Mouse (Mus musculus) forebrain, postnatal 0 days (tissue): Measurements from ENCODE around the gene Nmur2. TPM values are rescaled to one million over a fixed set of nuclear protein-coding genes. Genes with fewer than 3 reads are reported as not detected.

Source experiments
- ATAC-seq: fragments of 200-750 bp; cut with Nextera tagmentation; 2 replicates; pipeline ENCODE4 v1.8.0; 2017; ENCODE audit warnings: mild to moderate bottlenecking, moderate library complexity
- DNase-seq: peaks from one replicate; pipeline ENCODE4 v3.0.0-alpha.2; 2015
- H3K27ac ChIP-seq: fragments of 300-500 bp; sonication (generic); 2 replicates; pipeline ENCODE4 v1.5.1; 2014; ENCODE audit warnings: low read depth, mild to moderate bottlenecking, antibody characterized with exemption, low read length, moderate library complexity, mixed read lengths
- H3K27me3 ChIP-seq: fragments of 300-500 bp; sonication (generic); 2 replicates; pipeline ENCODE4 v1.6.1; 2014; ENCODE audit warnings: mild to moderate bottlenecking, low read length, mixed read lengths; ENCODE audit not compliant: insufficient read depth
- H3K36me3 ChIP-seq: fragments of 300-500 bp; sonication (generic); 2 replicates; pipeline ENCODE4 v1.6.1; 2014; ENCODE audit warnings: mild to moderate bottlenecking, moderate library complexity; ENCODE audit not compliant: insufficient read depth
- H3K4me1 ChIP-seq: fragments of 300-500 bp; sonication (generic); 2 replicates; pipeline ENCODE4 v1.6.1; 2014; ENCODE audit warnings: antibody characterized with exemption; ENCODE audit not compliant: insufficient read depth
- H3K4me2 ChIP-seq: fragments of 300-500 bp; sonication (generic); 2 replicates; pipeline ENCODE4 v1.6.1; 2014; ENCODE audit warnings: low read depth, mild to moderate bottlenecking, moderate library complexity
- H3K4me3 ChIP-seq: fragments of 300-500 bp; sonication (generic); 2 replicates; pipeline ENCODE4 v1.5.1; 2014; ENCODE audit warnings: low read depth, low read length, mixed read lengths
- H3K9ac ChIP-seq: fragments of 300-500 bp; sonication (generic); 2 replicates; pipeline ENCODE4 v1.6.1; 2014; ENCODE audit warnings: mild to moderate bottlenecking
- H3K9me3 ChIP-seq: fragments of 300-500 bp; sonication (generic); 2 replicates; pipeline ENCODE4 v1.6.1; 2016; ENCODE audit warnings: low read length
- CTCF ChIP-seq: sonication (generic); IDR thresholded peaks from 2 replicates; pipeline ENCODE4 v1.5.1; 2016; ENCODE audit warnings: antibody characterized with exemption, control low read depth, low read depth
- WGBS: fragments of 180-500 bp; shearing (Covaris S2); extraction: QIAGEN DNeasy Blood & Tissue Kit; methylation state at CpG from one replicate; pipeline ENCODE4 v1.1.7; 2014; 5-methylcytosine and 5-hydroxymethylcytosine counted together
- polyA plus RNA-seq: library from polyadenylated mRNA; unstranded; fragments of >200 nt; fragmentation: Nextera tagmentation; extraction: Ambion mirVana; gene quantifications from 2 replicates; pipeline ENCODE4 v1.2.1, GENCODE M21; 2015
- total RNA-seq: library from RNA; depleted of rRNA; stranded (reverse); fragments of >200 nt; gene quantifications from 2 replicates; pipeline ENCODE4 v1.2.3, GENCODE M21; 2014

Nmur2 gene
- total and polyA plus RNA-seq, 2 experiments from 2014 or later: 0.10 to 0.15 TPM

GRCm38 (mm10) chr11:55992148-55992547 lies 48.7 kb downstream of the Nmur2 start:
- DNase-seq: no peak
- no peak for ATAC-seq
- no peaks in the 10 kb centered on the region for H3K9me3 ChIP-seq
- no peaks in the 10 kb centered on the region for H3K27me3 ChIP-seq
- H3K36me3 ChIP-seq: no peaks in the 10 kb centered on the region
- TF ChIP-seq CTCF: no peak
- no peak overlapping the region for H3K4me2 ChIP-seq
- no peak overlapping the region for H3K9ac ChIP-seq
- no peak overlapping the region for H3K27ac ChIP-seq
- no peaks in the 10 kb centered on the region for H3K4me1 ChIP-seq
- 44% methylated on average over 3 of the region's 3 CpGs for WGBS
- H3K4me3 ChIP-seq: no peak overlapping the region

GRCm38 (mm10) chr11:55991505-55992066 lies 49.2 kb downstream of the Nmur2 start:
- H3K27ac ChIP-seq: no peak overlapping the region
- no peak overlapping the region for H3K4me2 ChIP-seq
- no peak overlapping the region for H3K9ac ChIP-seq
- 11% methylated on average over 8 of the region's 8 CpGs for whole genome bisulfite sequencing
- no peaks in the 10 kb centered on the region for H3K27me3 ChIP-seq
- H3K4me3 ChIP-seq: no peak overlapping the region
- peak; percentile 100 for TF ChIP-seq CTCF
- ATAC-seq: no peak; the same call in 1 of the 2 replicates
- no peaks in the 10 kb centered on the region for H3K9me3 ChIP-seq
- H3K4me1 ChIP-seq: no peaks in the 10 kb centered on the region
- peak; percentile 86 for DNase-seq
- no peaks in the 10 kb centered on the region for H3K36me3 ChIP-seq

GRCm38 (mm10) chr11:55984643-55985042 lies 56.2 kb downstream of the Nmur2 start:
- H3K4me2 ChIP-seq: no peak overlapping the region
- WGBS: 70% methylated on average over 3 of the region's 3 CpGs
- H3K27ac ChIP-seq: no peak overlapping the region
- H3K36me3 ChIP-seq: no peaks in the 10 kb centered on the region
- no peaks in the 10 kb centered on the region for H3K27me3 ChIP-seq
- no peak overlapping the region for H3K9ac ChIP-seq
- ATAC-seq: no peak
- no peak overlapping the region for H3K4me3 ChIP-seq
- DNase-seq: no peak
- H3K9me3 ChIP-seq: no peaks in the 10 kb centered on the region
- H3K4me1 ChIP-seq: no peaks in the 10 kb centered on the region
- no peak for TF ChIP-seq CTCF

- Histone ChIP-seq H3K4me1 (no peaks in the 10 kb centered on the region), H3K9ac (no peak overlapping the region), H3K4me2 (no peak overlapping the region), H3K9me3 (no peaks in the 10 kb centered on the region), H3K4me3 (no peak overlapping the region), H3K27me3 (peaks cover 4% of the 10 kb centered on the region; the same call in 1 of the 2 replicates), H3K36me3 (no peaks in the 10 kb centered on the region), H3K27ac (no peak overlapping the region)
- peak; percentile 52 for TF ChIP-seq CTCF
- WGBS: 62% methylated on average over 1 of the region's 1 CpGs
- no peak for ATAC-seq
- no peak for DNase-seq
These were observed 59.2 kb downstream of the Nmur2 start for GRCm38 (mm10) chr11:55981656-55982055.

GRCm38 (mm10) chr11:55978146-55978545 lies 62.7 kb downstream of the Nmur2 start:
- ATAC-seq: peak; percentile 47; the same call in 1 of the 2 replicates
- peak; percentile 66 for DNase-seq

More at GRCm38 (mm10) chr11:55978146-55978545, 62.7 kb downstream of the Nmur2 start:
- H3K4me1 ChIP-seq: no peaks in the 10 kb centered on the region
- H3K27me3 ChIP-seq: peaks cover 5% of the 10 kb centered on the region; the same call in 1 of the 2 replicates
- H3K4me2 ChIP-seq: no peak overlapping the region
- no peaks in the 10 kb centered on the region for H3K36me3 ChIP-seq
- H3K9me3 ChIP-seq: no peaks in the 10 kb centered on the region
- H3K27ac ChIP-seq: no peak overlapping the region
- no peak for TF ChIP-seq CTCF
- H3K9ac ChIP-seq: no peak overlapping the region
- 45% methylated on average over 6 of the region's 6 CpGs for WGBS
- H3K4me3 ChIP-seq: no peak overlapping the region
